Mouse (Mus musculus) heart, embryonic 12.5 days (tissue): ENCODE measurements around the gene Phf12. TPM values are rescaled to one million over a fixed set of nuclear protein-coding genes. Genes with fewer than 3 reads are reported as not detected.

Experiments
- microRNA counts: library from miRNA; unstranded; fragments of <30 nt; microRNA quantifications from one replicate; lab custom pipeline; 2017
- microRNA-seq: library from miRNA; unstranded; fragments of <30 nt; microRNA quantifications from one replicate; pipeline ENCODE4, GENCODE M21; 2017
- polyA plus RNA-seq: library from polyadenylated mRNA; unstranded; fragments of >200 nt; fragmentation: Nextera tagmentation; extraction: Ambion mirVana; gene quantifications from 2 replicates; pipeline ENCODE4 v1.2.1, GENCODE M21; 2016

The Phf12 gene
- polyA plus RNA-seq, 1 experiment from 2014 or later: 17.0 TPM

MicroRNA genes within 50 kb of the gene (microRNA counts, 519-probe panel; counts per million panel counts)
- microRNA mmu-miR-144 (lab: Ali Mortazavi, UCI) (5,452 counts per million, percentile 65 among the panel's probes with 10 or more counts), microRNA mmu-miR-451 (lab: Ali Mortazavi, UCI) (5,779 counts per million, percentile 74 among the panel's probes with 10 or more counts)

Small RNA genes lying within 50 kb of the gene (microRNA-seq; reads per million reads assigned to microRNA genes)
- gene Mir144 (174 reads per million, percentile 59 among the genes with 10 or more reads in this experiment), gene Mir451a (not detected), gene Mir451b (not detected)

Other genes starting within 250 kb of the Phf12 start
- gene Myo18a, start 219.5 kb upstream of the Phf12 start, polyA plus RNA-seq: 154 and 164 TPM in 2 replicates
- 1.2 and 1.5 TPM in 2 replicates for gene Gm10277, start 195.0 kb upstream of the Phf12 start, polyA plus RNA-seq
- gene Pipox, start 88.7 kb upstream of the Phf12 start, polyA plus RNA-seq: 2.3 and 3.1 TPM in 2 replicates
- gene Sez6, start 52.0 kb upstream of the Phf12 start, polyA plus RNA-seq: 0.18 TPM in 1 of 2 replicates, not detected in the other
- 15.3 and 15.8 TPM in 2 replicates for gene Dhrs13, start 49.5 kb downstream of the Phf12 start, polyA plus RNA-seq
- gene Flot2, start 55.2 kb downstream of the Phf12 start, polyA plus RNA-seq: 71.7 and 73.4 TPM in 2 replicates
- 22.6 and 23.7 TPM in 2 replicates for gene Eral1, start 97.6 kb downstream of the Phf12 start, polyA plus RNA-seq
- 22.6 and 23.3 TPM in 2 replicates for gene Fam222b, start 111.9 kb downstream of the Phf12 start, polyA plus RNA-seq
- 51.8 and 52.5 TPM in 2 replicates for gene Traf4, start 182.8 kb downstream of the Phf12 start, polyA plus RNA-seq
- 12.1 and 16.5 TPM in 2 replicates for gene Nek8, start 193.9 kb downstream of the Phf12 start, polyA plus RNA-seq
- gene Tlcd1, start 194.0 kb downstream of the Phf12 start, polyA plus RNA-seq: 11.7 and 14.2 TPM in 2 replicates
- gene Rpl23a, start 200.8 kb downstream of the Phf12 start, polyA plus RNA-seq: 847 and 859 TPM in 2 replicates
- gene Rab34, start 205.7 kb downstream of the Phf12 start, polyA plus RNA-seq: 53.3 and 54.6 TPM in 2 replicates
- 3.1 and 3.2 TPM in 2 replicates for gene Proca1, start 210.6 kb downstream of the Phf12 start, polyA plus RNA-seq